Mouse (Mus musculus) embryo, embryonic 10.5 days (tissue): ENCODE measurements around the gene Tmem91.

Source experiments
- DNase-seq: peaks from one replicate; pipeline ENCODE4 v3.0.0-alpha.2; 2015; ENCODE audit warnings: low spot score

Tmem91 gene

DNA sequence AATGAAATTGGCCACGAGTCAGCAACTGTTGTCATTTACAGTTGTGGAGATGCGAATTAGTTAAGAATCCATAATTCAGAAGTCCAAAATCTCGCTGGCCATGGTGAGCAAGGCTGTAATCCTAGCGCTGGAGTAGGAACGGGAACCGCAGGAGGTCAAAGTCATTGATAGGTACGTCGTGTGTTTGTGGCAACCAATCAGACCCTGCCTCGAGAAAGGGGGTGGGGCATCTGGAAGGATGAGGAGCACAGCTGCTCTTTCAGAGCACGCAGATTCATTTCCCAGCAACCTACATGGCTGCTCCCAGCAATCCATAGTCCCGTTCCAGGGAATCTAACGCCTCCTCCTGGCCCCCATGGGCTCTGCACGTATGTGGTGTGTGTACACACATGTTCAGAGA is 24.9 kb upstream of the Tmem91 start:
- DNase-seq, result no peak

GRCm38 (mm10) chr7:25694104-25694503 is 19.1 kb upstream of the Tmem91 start:
- no peak for DNase-seq

DNA sequence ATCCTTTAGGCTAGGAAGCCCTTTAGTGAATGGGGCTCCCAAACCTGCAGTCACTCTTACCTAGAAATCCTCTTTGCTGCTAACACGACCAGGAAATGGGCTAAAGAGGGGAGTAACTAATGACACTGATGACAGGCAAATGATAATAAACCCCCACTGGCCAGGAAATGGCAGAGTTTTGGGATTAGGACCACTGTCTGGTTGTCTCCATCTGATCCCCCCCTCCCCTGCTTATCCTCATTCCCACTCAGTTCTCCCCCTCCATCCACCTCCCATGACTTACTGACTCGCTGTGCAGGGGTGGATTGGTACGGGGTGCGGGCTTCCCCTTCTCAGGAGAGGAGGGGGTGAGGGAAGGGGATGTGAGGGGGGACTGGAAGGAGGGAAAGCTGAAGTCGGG is 15.1 kb upstream of the Tmem91 start:
- no peak for DNase-seq

- DNase-seq, result no peak
These were observed 14.6 kb upstream of the Tmem91 start for GRCm38 (mm10) chr7:25689603-25690021.

DNA sequence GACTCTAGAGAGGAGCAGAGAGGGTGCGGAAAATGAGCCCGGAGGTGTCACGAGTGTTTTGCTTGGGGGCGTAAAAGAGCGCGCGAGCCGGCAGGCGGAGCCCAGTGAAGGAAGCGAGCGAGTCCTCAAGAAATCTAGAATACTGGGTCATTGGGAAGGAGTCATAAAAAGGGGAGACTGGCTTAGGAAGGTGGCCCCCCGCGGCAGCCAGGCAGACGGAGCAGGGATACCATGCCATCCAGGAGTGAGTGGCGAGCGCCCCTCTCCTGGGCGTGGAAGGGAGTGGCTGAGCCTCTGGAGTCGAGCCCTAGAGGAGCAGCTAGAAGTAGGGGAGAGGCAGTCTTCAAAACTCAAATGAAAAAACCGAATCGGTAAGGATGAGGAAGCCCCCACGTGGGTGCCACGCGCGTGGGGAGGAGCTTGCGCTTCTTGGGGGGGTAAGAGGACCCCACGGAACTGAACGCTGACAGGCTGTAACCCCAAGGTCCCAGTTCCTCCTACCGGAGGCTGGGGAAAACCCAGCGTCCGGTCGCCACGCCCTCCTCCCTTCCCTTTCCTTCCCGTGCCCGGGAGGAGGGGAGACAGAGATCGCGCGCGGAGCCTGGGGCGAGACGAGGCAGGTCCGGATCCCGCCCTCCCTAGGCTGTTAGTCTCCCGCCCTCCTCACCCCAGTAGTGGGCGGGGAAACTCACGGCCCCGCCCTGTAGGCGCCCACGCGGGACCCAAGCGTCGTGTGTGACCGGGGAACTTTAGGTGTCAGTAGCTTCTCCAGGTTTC is 14.0 kb upstream of the Tmem91 start:
- peak; percentile 66 for DNase-seq

DNA sequence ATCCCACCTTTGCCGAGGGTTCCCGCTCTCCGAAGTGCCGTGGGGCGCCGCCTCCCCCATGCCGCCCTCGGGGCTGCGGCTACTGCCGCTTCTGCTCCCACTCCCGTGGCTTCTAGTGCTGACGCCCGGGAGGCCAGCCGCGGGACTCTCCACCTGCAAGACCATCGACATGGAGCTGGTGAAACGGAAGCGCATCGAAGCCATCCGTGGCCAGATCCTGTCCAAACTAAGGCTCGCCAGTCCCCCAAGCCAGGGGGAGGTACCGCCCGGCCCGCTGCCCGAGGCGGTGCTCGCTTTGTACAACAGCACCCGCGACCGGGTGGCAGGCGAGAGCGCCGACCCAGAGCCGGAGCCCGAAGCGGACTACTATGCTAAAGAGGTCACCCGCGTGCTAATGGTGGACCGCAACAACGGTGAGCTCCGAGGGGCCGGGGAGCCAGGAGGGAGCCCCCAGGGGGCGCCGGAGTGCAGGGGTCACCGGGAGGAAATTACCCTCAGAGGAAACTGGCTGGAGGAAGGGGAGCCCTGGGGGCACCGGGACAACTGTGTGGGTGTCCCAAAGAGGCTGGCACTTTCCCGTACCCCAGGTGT is 12.9 kb upstream of the Tmem91 start:
- DNase-seq, result peak; percentile 39

GRCm38 (mm10) chr7:25686680-25687531 is 11.9 kb upstream of the Tmem91 start, which contains the start of gene Tgfb1:
TSS of gene Tgfb1 (plus strand) at chr7:25687002.
- DNase-seq, result peak; percentile 76

GRCm38 (mm10) chr7:25685926-25686470 is 11.0 kb upstream of the Tmem91 start:
- DNase-seq, result no peak

DNA sequence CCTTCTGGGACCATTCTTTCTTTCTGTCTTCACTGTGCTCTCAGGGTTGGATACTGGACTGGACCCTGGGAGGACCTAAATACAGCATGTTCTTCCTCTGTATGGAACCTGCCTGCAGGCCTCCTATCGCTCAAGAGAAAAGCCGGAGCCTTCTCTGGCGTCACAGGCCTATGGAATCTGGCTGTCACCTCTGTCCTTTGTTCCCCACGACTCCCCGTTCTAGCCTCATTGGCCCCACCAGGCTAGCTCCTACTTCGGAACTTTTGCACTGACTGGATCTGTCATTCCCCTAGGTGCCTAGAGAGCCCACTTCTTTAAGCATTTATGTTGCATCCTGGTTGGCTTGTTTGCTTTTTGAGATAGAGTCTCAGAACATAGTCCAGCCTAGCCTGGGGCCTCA is 9.7 kb upstream of the Tmem91 start:
- DNase-seq, result no peak

- DNase-seq, result no peak
These were observed 8.7 kb upstream of the Tmem91 start for GRCm38 (mm10) chr7:25683474-25684180.

- DNase-seq, result no peak
These were observed 6.6 kb upstream of the Tmem91 start for GRCm38 (mm10) chr7:25681341-25682231.

GRCm38 (mm10) chr7:25680514-25681258 is 5.7 kb upstream of the Tmem91 start, which contains the start of gene B9d2:
TSS of gene B9d2 (plus strand) at chr7:25680780.
- peak; percentile 97 for DNase-seq

DNA sequence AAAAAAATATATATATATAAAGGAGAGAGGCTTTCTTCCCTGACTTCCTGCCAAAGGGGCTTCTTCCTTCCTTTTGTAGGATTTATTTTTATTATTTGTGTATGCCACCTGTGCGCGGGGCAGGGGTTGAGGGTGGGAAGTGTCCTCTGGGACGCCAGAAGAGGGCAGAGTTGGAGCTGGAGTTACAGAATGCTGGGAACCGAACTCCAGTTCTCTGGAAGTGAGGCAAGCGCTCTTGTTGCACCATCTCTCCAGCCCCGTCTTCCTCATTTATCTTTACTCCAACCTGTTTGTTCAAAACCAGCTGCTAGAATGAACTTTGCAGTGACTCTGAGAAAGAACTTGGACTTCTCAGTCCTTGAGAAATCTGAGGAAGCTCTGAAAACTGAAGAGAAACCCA is 5.0 kb upstream of the Tmem91 start:
- peak; percentile 43 for DNase-seq

GRCm38 (mm10) chr7:25677013-25677412 is 2.0 kb upstream of the Tmem91 start:
- DNase-seq, result no peak

GRCm38 (mm10) chr7:25676085-25676781 is 1.3 kb upstream of the Tmem91 start:
- no peak for DNase-seq

DNA sequence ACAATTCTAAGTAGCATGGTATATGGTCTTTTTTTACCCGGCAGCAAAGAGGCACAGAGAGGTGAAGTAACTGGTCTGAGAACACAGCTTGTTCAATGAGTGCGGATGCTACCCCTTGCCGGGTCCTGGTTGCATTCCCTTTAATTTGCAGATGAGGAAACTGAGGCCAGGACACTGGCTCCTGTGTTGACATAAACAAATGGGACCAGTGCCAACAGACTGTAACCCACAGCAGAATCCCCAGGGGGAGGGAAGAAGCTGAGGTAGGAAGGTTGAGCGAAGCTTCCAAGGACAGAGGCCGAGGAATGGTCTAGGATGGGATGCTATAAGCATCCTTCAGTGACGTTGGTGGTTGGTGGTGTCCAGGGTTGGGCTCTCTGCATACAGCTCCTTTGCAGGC is 439 bp upstream of the Tmem91 start:
- no peak for DNase-seq

- no peak for DNase-seq
These were observed 669 bp downstream of the Tmem91 start for GRCm38 (mm10) chr7:25674297-25674696.

- DNase-seq, result no peak
These were observed 2.5 kb downstream of the Tmem91 start for GRCm38 (mm10) chr7:25672442-25672841.

GRCm38 (mm10) chr7:25671686-25672085 is 3.3 kb downstream of the Tmem91 start:
- DNase-seq, result no peak
